Mouse (Mus musculus) ES-E14 (cell line): Measurements from ENCODE around the gene Nyap2. TPM values are rescaled to one million over a fixed set of nuclear protein-coding genes. Genes with fewer than 3 reads are reported as not detected.
"Not testable (repeated sequence)": the region's sequence is repeated elsewhere in the genome, so short reads cannot be mapped to it uniquely, and the experiment has no call there.

Source experiments
- DNase-seq: peaks from one replicate; pipeline ENCODE4 v3.0.0-alpha.2; 2013; ENCODE audit warnings: low read depth, low spot score
- H3K27ac ChIP-seq: 2 replicates; pipeline ENCODE4 v1.5.1; 2012; ENCODE audit warnings: low read depth, mild to moderate bottlenecking, low read length, moderate library complexity, mixed read lengths; ENCODE audit not compliant: poor library complexity, insufficient read depth, severe bottlenecking
- H3K36me3 ChIP-seq: 2 replicates; pipeline ENCODE4 v1.6.1; 2012; ENCODE audit warnings: mild to moderate bottlenecking, low read length, moderate library complexity, mixed read lengths; ENCODE audit not compliant: control insufficient read depth, poor library complexity, insufficient read depth, severe bottlenecking
- H3K4me1 ChIP-seq, 2 experiments: fragments of 150-350 bp in 1 of 2; sonication (generic) in 1 of 2; 2 replicates each; pipeline ENCODE4 v1.6.1; 2012; ENCODE audit warnings: low read length in 2 of 2, mild to moderate bottlenecking in 1 of 2, mixed read lengths in 1 of 2; ENCODE audit not compliant: control insufficient read depth in 2 of 2, insufficient read depth in 2 of 2, poor library complexity in 1 of 2
- H3K4me3 ChIP-seq, 2 experiments: fragments of 150-350 bp in 1 of 2; sonication (generic) in 1 of 2; 2 replicates each; pipeline ENCODE4 v1.5.1; 2012; ENCODE audit warnings: low read length in 2 of 2, low read depth in 1 of 2, mild to moderate bottlenecking in 1 of 2, mixed read lengths in 1 of 2; ENCODE audit not compliant: insufficient read depth in 1 of 2, poor library complexity in 1 of 2, severe bottlenecking in 1 of 2
- H3K9ac ChIP-seq: 2 replicates; pipeline ENCODE4 v1.6.1; 2012; ENCODE audit warnings: low read depth, mild to moderate bottlenecking, low read length, mixed read lengths; ENCODE audit not compliant: poor library complexity, insufficient read depth, severe bottlenecking
- H3K9me3 ChIP-seq: fragments of 150-350 bp; sonication (generic); 2 replicates; pipeline ENCODE4 v1.6.1; 2012; ENCODE audit warnings: low read depth, mild to moderate bottlenecking, low read length; ENCODE audit not compliant: control insufficient read depth, insufficient read depth
- CHD2 ChIP-seq: IDR thresholded peaks from 2 replicates; pipeline ENCODE4 v1.6.1; 2014; ENCODE audit warnings: mild to moderate bottlenecking, low read depth, low read length, inconsistent platforms
- HCFC1 ChIP-seq: IDR thresholded peaks from 2 replicates; pipeline ENCODE4 v1.6.1; 2012; ENCODE audit warnings: low read length, inconsistent platforms, borderline replicate concordance; ENCODE audit not compliant: insufficient read depth
- MAFK ChIP-seq: IDR thresholded peaks from 2 replicates; pipeline ENCODE4 v1.6.1; 2014; ENCODE audit warnings: mild to moderate bottlenecking, low read depth, low read length, inconsistent platforms; ENCODE audit not compliant: insufficient read depth
- ZC3H11A ChIP-seq: IDR thresholded peaks from 2 replicates; pipeline ENCODE4 v1.6.1; 2012; ENCODE audit warnings: low read depth, mild to moderate bottlenecking, inconsistent platforms, low read length, borderline replicate concordance
- ZNF384 ChIP-seq: IDR thresholded peaks from 2 replicates; pipeline ENCODE4 v1.6.1; 2012; ENCODE audit warnings: low read depth, low read length, inconsistent platforms
- in situ Hi-C, 2 experiments: fragments of 600-800 bp; cut with MboI; formaldehyde crosslinking; loops; one replicate each; pipeline ENCODE4 v1.15.1; 2025; ENCODE audit warnings: low sequenced_read_pairs in 2 of 2, inconsistent platforms in 1 of 2; ENCODE audit not compliant: unreplicated experiment in 2 of 2
- total RNA-seq: library from RNA; depleted of rRNA; stranded (reverse); fragments of 300-350 nt; gene quantifications from 2 replicates; pipeline ENCODE4 v1.2.3, GENCODE M21; 2012

The Nyap2 gene
- total RNA-seq, 1 experiment = not detected

- Histone ChIP-seq H3K36me3 (no peaks in the 10 kb centered on the region), H3K4me1 (no peaks in the 10 kb centered on the region), H3K9me3 (no peaks in the 10 kb centered on the region), H3K9ac (no peak overlapping the region), H3K27ac (no peak overlapping the region), H3K4me3 (no peak overlapping the region)
- DNase-seq = no peak
- TF ChIP-seq MAFK (no peak), ZC3H11A (no peak), CHD2 (no peak), HCFC1 (no peak), ZNF384 (no peak)
- in situ Hi-C loops = no loop called here
Measured at GRCm38 (mm10) chr1:81211491-81211890, 134.7 kb downstream of the Nyap2 start.

GRCm38 (mm10) chr1:81219790-81220189 is 143.0 kb downstream of the Nyap2 start:
- no peak overlapping the region for H3K27ac ChIP-seq
- TF ChIP-seq HCFC1 = no peak
- TF ChIP-seq ZNF384 = no peak
- TF ChIP-seq MAFK = no peak
- TF ChIP-seq CHD2 = no peak
- TF ChIP-seq ZC3H11A = no peak
- H3K9ac ChIP-seq = no peak overlapping the region
- in situ Hi-C loops = no loop called here
- no peaks in the 10 kb centered on the region for H3K36me3 ChIP-seq
- H3K4me3 ChIP-seq = no peak overlapping the region
- no peaks in the 10 kb centered on the region for H3K9me3 ChIP-seq
- no peak for DNase-seq
- H3K4me1 ChIP-seq = no peaks in the 10 kb centered on the region

- in situ Hi-C loops = no loop called here
- DNase-seq = no peak
- TF ChIP-seq MAFK = no peak
- TF ChIP-seq HCFC1 = no peak
- no peak for TF ChIP-seq ZC3H11A
- no peak for TF ChIP-seq ZNF384
- H3K27ac ChIP-seq = no peak overlapping the region
- H3K9ac ChIP-seq = no peak overlapping the region
- H3K9me3 ChIP-seq = no peaks in the 10 kb centered on the region
- no peaks in the 10 kb centered on the region for H3K36me3 ChIP-seq
- no peaks in the 10 kb centered on the region for H3K4me1 ChIP-seq
- no peak overlapping the region for H3K4me3 ChIP-seq
Measured at GRCm38 (mm10) chr1:81231759-81232406, 155.1 kb downstream of the Nyap2 start.

DNA sequence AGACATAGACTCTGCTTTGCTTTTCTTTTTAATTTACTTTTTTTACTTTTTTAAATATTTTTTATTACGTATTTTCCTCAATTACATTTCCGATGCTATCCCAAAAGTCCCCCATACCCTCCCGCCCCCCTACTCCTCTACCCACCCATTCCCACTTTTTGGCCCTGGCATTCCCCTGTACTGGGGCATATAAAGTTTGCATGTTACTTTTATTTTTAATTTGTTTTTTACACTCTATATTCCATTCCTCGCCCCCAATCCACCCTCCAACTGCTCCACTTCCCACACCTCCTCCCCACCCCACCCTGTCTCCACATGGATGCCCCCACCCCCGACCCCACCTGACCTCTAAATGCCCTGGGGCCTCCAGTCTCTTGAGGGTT is 155.6 kb downstream of the Nyap2 start:
- H3K4me1 ChIP-seq, DNase-seq, H3K9me3 ChIP-seq, H3K9ac ChIP-seq, in situ Hi-C loops, H3K4me3 ChIP-seq, H3K36me3 ChIP-seq, H3K27ac ChIP-seq: not testable (repeated sequence)

GRCm38 (mm10) chr1:81248447-81249205 is 171.9 kb downstream of the Nyap2 start:
- Histone ChIP-seq H3K36me3 (no peaks in the 10 kb centered on the region), H3K9ac (no peak overlapping the region), H3K4me1 (no peaks in the 10 kb centered on the region), H3K9me3 (no peaks in the 10 kb centered on the region), H3K4me3 (no peak overlapping the region), H3K27ac (no peak overlapping the region)
- no peak for TF ChIP-seq ZNF384
- TF ChIP-seq ZC3H11A = no peak
- no peak for TF ChIP-seq MAFK
- no peak for TF ChIP-seq HCFC1
- TF ChIP-seq CHD2 = no peak
- DNase-seq = no peak
- in situ Hi-C loops = no loop called here
